Mouse (Mus musculus) ES-Bruce4 (cell line): Measurements from ENCODE around the gene Uvrag. TPM values are rescaled to one million over a fixed set of nuclear protein-coding genes. Genes with fewer than 3 reads are reported as not detected.

Experiments
- H3K27ac ChIP-seq: 2 replicates; pipeline ENCODE4 v1.5.1; 2012; ENCODE audit warnings: low read length, inconsistent platforms; ENCODE audit not compliant: insufficient read depth
- H3K27me3 ChIP-seq: 2 replicates; pipeline ENCODE4 v1.6.1; 2012; ENCODE audit warnings: mild to moderate bottlenecking, low read length, inconsistent platforms; ENCODE audit not compliant: control insufficient read depth, poor library complexity, insufficient read depth, severe bottlenecking
- H3K36me3 ChIP-seq: 2 replicates; pipeline ENCODE4 v1.6.1; 2012; ENCODE audit warnings: inconsistent platforms, mild to moderate bottlenecking, low read length, moderate library complexity; ENCODE audit not compliant: control insufficient read depth, poor library complexity, insufficient read depth, severe bottlenecking
- H3K4me1 ChIP-seq: one replicate; pipeline ENCODE4 v1.8.1; 2011; ENCODE audit warnings: low read length; ENCODE audit not compliant: control insufficient read depth, insufficient read depth
- H3K4me3 ChIP-seq: 2 replicates; pipeline ENCODE4 v1.5.1; 2011; ENCODE audit warnings: low read depth, mild to moderate bottlenecking, low read length
- H3K9ac ChIP-seq: 2 replicates; pipeline ENCODE4 v1.6.1; 2012; ENCODE audit warnings: low read depth, mild to moderate bottlenecking, inconsistent platforms; ENCODE audit not compliant: poor library complexity, severe bottlenecking
- H3K9me3 ChIP-seq: replicated peaks from 2 replicates; pipeline ENCODE4 v1.6.1; 2012; ENCODE audit warnings: mild to moderate bottlenecking, low read length, inconsistent platforms; ENCODE audit not compliant: control insufficient read depth, poor library complexity, insufficient read depth, severe bottlenecking
- CTCF ChIP-seq: IDR thresholded peaks from one replicate; pipeline ENCODE4 v1.8.1; 2011; ENCODE audit warnings: low read depth, low read length
- EP300 ChIP-seq: IDR thresholded peaks from 2 replicates; pipeline ENCODE4 v1.6.1; 2011; ENCODE audit warnings: low read depth, low read length; ENCODE audit not compliant: insufficient read depth
- POLR2A ChIP-seq: IDR thresholded peaks from one replicate; pipeline ENCODE4 v1.8.1; 2011; ENCODE audit warnings: low read length; ENCODE audit not compliant: insufficient read depth
- polyA plus RNA-seq: library from polyadenylated mRNA; stranded (reverse); fragments of >200 nt; gene quantifications from 2 replicates; pipeline ENCODE4 v1.2.4, GENCODE M21; 2011; ENCODE audit warnings: low read depth; ENCODE audit not compliant: missing spikeins, insufficient read depth, insufficient read length

Uvrag gene
- polyA plus RNA-seq, 1 experiment, result 16.9 TPM

DNA sequence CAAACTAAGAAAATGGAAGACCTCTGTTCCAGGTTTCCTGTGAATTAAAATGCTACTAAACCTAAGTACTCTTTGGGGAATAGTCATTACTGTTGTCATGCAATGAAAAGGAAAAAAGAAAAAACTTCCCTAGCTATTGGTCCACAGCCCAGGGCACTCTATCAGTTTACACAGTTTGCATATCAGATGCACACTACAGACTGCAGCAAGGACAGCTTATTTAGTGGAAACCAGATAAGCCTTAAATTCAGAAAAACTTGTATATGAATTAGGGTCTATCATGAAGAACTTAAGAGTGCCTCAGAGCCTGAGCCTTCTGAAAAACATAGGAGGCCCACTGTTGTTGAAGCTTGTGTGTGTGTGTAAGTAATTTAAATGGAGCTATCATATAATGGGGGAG lies 142.2 kb downstream of the Uvrag start:
- Histone ChIP-seq H3K27ac (no peak overlapping the region), H3K36me3 (no peaks in the 10 kb centered on the region), H3K9ac (no peak overlapping the region), H3K4me3 (no peak overlapping the region), H3K9me3 (no peaks in the 10 kb centered on the region), H3K27me3 (no peaks in the 10 kb centered on the region), H3K4me1 (no peaks in the 10 kb centered on the region)
- TF ChIP-seq CTCF, result no peak
- no peak for TF ChIP-seq EP300
- TF ChIP-seq POLR2A, result no peak

GRCm38 (mm10) chr7:98997760-98998159 lies 143.2 kb downstream of the Uvrag start:
- H3K4me3 ChIP-seq, result no peak overlapping the region
- H3K27me3 ChIP-seq, result no peaks in the 10 kb centered on the region
- no peak overlapping the region for H3K9ac ChIP-seq
- no peaks in the 10 kb centered on the region for H3K9me3 ChIP-seq
- no peaks in the 10 kb centered on the region for H3K36me3 ChIP-seq
- H3K4me1 ChIP-seq, result no peaks in the 10 kb centered on the region
- no peak for TF ChIP-seq EP300
- no peak for TF ChIP-seq POLR2A
- no peak for TF ChIP-seq CTCF
- H3K27ac ChIP-seq, result no peak overlapping the region

DNA sequence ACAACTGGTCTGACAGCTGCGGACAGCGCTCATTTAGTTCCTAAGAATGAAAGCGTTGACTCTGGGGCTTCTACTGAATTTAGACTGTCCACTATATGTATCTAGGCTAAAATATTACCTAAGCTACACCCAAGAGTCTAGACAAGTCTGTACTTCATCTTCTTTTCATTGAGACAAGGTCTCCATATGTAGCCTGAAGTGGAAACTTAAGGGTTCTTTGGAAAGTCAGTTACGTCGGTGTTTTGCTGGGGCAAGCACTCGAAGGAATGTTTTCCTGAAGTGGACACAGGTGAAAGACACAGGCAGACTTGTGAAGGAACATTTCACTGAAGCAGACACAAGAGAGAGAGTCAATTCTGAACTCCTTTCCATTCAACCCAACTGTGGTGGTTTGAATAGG lies 144.2 kb downstream of the Uvrag start:
- H3K4me3 ChIP-seq, result no peak overlapping the region
- no peaks in the 10 kb centered on the region for H3K9me3 ChIP-seq
- no peak overlapping the region for H3K9ac ChIP-seq
- H3K4me1 ChIP-seq, result no peaks in the 10 kb centered on the region
- no peaks in the 10 kb centered on the region for H3K36me3 ChIP-seq
- H3K27me3 ChIP-seq, result no peaks in the 10 kb centered on the region
- H3K27ac ChIP-seq, result no peak overlapping the region
- no peak for TF ChIP-seq POLR2A
- no peak for TF ChIP-seq CTCF
- no peak for TF ChIP-seq EP300

GRCm38 (mm10) chr7:98995126-98995727 lies 145.7 kb downstream of the Uvrag start:
- Histone ChIP-seq H3K4me1 (no peaks in the 10 kb centered on the region), H3K27ac (no peak overlapping the region), H3K4me3 (no peak overlapping the region), H3K9ac (no peak overlapping the region), H3K27me3 (no peaks in the 10 kb centered on the region), H3K36me3 (no peaks in the 10 kb centered on the region), H3K9me3 (no peaks in the 10 kb centered on the region)
- no peak for TF ChIP-seq CTCF
- TF ChIP-seq EP300, result no peak
- no peak for TF ChIP-seq POLR2A

GRCm38 (mm10) chr7:98994137-98994536 lies 146.8 kb downstream of the Uvrag start:
- H3K4me1 ChIP-seq, result no peaks in the 10 kb centered on the region
- no peaks in the 10 kb centered on the region for H3K36me3 ChIP-seq
- TF ChIP-seq POLR2A (no peak), CTCF (no peak), EP300 (no peak)
- H3K9me3 ChIP-seq, result no peaks in the 10 kb centered on the region
- H3K9ac ChIP-seq, result no peak overlapping the region
- H3K4me3 ChIP-seq, result no peak overlapping the region
- H3K27ac ChIP-seq, result no peak overlapping the region
- H3K27me3 ChIP-seq, result no peaks in the 10 kb centered on the region

- H3K27me3 ChIP-seq, result no peaks in the 10 kb centered on the region
- no peak overlapping the region for H3K4me3 ChIP-seq
- no peaks in the 10 kb centered on the region for H3K9me3 ChIP-seq
- no peak overlapping the region for H3K27ac ChIP-seq
- no peaks in the 10 kb centered on the region for H3K4me1 ChIP-seq
- H3K9ac ChIP-seq, result no peak overlapping the region
- TF ChIP-seq POLR2A (no peak), EP300 (no peak), CTCF (no peak)
- H3K36me3 ChIP-seq, result no peaks in the 10 kb centered on the region
These were observed 147.5 kb downstream of the Uvrag start for GRCm38 (mm10) chr7:98993395-98993794.

GRCm38 (mm10) chr7:98991204-98991761 lies 149.7 kb downstream of the Uvrag start:
- no peak overlapping the region for H3K27ac ChIP-seq
- no peaks in the 10 kb centered on the region for H3K27me3 ChIP-seq
- TF ChIP-seq POLR2A (no peak), EP300 (no peak), CTCF (no peak)
- H3K9ac ChIP-seq, result no peak overlapping the region
- H3K36me3 ChIP-seq, result no peaks in the 10 kb centered on the region
- no peaks in the 10 kb centered on the region for H3K9me3 ChIP-seq
- H3K4me1 ChIP-seq, result peaks cover 1% of the 10 kb centered on the region
- H3K4me3 ChIP-seq, result no peak overlapping the region
